Mouse (Mus musculus) CD8-positive naive resting alpha-beta T cell, adult 2 months (primary cell): Measurements from ENCODE around the gene Surf1.

Experiments
- DNase-seq, 2 experiments: peaks; one replicate each; pipeline ENCODE4 v3.0.0; 2022; ENCODE audit warnings: low read depth in 2 of 2, low spot score in 2 of 2

Surf1 gene

GRCm38 (mm10) chr2:26915927-26916728, at the start of gene Surf1, which contains the start of gene Surf2:
Gene Surf1 (minus strand): TSS chr2:26916530.
Gene Surf2 (plus strand): TSS chr2:26916367.
- DNase-seq, result peak; percentile 71 to 76

GRCm38 (mm10) chr2:26964724-26965370, 48.5 kb upstream of the Surf1 start:
- no peak for DNase-seq

GRCm38 (mm10) chr2:26963923-26964723, 47.8 kb upstream of the Surf1 start, which contains the start of gene Rexo4:
Gene Rexo4 (minus strand): TSS chr2:26964386.
- peak; percentile 89 to 92 for DNase-seq

- no peak for DNase-seq
Measured at GRCm38 (mm10) chr2:26960756-26961155, 44.4 kb upstream of the Surf1 start.

GRCm38 (mm10) chr2:26957488-26957859, 41.1 kb upstream of the Surf1 start:
- no peak for DNase-seq

GRCm38 (mm10) chr2:26956811-26957487, 40.6 kb upstream of the Surf1 start:
- DNase-seq, result no peak

DNA sequence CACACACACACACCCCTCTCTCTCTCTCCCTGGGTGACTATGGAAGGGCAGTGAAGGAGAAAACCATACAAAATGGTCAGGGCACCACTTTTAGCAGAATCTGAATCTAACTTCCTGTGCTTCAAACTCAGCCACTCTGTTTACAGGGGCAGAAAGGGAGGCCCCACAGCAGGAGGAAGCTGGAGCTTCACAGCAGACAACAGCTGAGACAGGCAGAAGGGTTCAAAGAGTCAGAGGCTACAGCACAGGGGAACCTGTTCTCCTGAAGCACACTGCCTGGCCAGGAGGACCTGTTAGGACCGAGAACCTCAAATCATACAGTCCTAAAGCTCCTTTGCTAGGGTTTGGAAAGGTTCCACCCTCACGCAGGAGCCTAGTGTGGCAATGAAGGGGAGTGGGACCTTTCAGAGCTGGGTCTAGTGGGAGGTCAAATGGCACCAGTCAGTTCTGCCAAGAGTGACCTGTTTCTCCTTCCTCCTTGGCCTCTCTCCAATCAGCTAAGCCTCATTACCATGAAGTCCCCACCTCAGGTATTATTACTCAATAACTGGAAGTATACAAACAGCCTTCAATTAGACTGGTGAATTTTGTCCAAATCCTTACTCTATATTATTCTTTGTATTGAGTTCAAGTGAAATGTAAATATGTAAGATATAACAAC, 38.5 kb upstream of the Surf1 start:
- no peak for DNase-seq

DNA sequence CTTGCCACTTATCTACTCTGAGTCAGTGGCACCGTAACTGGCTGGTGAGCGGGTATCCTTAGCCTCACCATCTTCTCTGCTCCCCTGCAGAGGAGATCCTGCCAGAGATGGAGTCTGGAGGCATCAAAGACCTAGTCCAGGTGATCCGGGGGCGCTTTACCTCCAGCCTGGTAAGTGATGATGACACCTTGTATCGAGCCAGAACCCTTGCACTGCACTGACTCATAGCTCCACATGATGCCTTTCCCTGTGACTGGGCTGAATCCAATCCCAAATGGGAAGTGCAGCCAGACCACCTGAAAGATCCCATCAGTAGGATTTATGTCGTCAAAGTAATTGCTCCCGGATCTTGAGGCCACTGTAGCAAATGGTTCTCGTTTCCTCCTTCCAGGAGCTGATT, 36.5 kb upstream of the Surf1 start:
- no peak for DNase-seq

GRCm38 (mm10) chr2:26952193-26952592, 35.9 kb upstream of the Surf1 start:
- no peak for DNase-seq

DNA sequence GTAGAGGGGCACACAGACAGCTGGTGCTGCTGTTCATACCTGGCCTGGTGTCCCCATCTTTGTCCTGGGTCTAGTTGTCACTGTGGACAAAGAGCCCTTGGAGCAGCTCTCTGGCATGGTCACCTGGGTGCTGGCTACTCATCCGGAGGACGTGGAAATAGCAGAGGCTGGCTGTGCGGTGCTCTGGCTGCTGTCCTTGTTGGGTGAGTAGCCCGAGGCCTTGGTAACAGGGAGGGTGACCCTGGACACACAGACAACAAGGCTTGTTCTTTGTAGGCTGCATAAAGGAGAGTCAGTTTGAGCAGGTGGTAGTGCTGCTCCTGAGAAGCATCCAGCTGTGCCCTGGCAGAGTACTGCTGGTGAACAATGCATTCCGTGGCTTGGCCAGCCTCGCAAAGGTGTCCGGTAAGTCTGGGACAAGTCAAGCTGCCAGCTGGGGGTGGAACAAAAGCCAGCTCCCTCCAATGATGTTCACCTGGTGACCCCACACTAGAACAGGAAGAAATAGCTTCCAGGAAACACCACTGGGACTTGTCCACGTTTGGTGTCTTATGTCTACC, 35.1 kb upstream of the Surf1 start:
- no peak for DNase-seq

GRCm38 (mm10) chr2:26950411-26950810, 34.1 kb upstream of the Surf1 start:
- DNase-seq, result no peak

DNA sequence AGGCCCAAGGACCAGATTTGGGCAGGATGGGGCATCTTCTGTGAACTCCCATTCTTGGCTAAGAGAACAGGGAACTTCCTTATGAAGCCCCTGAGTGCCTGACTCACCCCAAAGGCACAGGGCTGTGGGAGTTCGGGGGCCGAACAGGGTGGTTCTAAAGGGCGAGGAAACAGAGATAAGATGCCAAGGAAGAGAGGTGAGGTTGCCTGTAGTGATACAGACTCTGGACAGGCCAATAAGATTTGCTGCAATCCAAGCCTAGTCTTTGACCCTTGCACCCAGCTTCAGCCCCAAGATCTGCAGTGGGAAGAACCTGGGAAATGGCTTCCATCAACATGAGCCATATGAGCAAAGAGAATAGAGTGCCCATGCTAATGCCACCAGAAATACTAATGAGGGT, 26.9 kb upstream of the Surf1 start:
- DNase-seq, result no peak

GRCm38 (mm10) chr2:26941539-26941938, 25.2 kb upstream of the Surf1 start:
- no peak for DNase-seq

DNA sequence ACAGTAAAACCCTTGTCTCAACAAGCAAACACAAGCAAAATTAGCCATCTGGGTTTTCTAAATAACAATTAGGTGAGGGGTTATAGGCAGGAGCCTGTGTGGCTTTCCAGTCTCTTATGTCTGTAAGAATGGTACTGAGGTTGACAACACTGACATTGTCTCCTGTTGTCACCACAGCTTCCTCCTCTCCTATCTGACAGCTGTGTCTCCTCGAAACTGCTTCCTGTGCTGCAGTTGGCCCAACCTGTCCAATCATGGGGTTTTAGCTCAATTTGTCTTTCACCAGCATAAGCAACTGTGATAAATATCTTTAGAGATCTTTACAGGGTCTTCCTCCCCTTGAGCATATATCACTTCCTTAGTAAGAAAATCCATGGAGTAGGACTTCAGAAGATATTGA, 20.1 kb upstream of the Surf1 start:
- DNase-seq, result no peak

- DNase-seq, result peak in 1 of 2 experiments; percentile 23
Measured at GRCm38 (mm10) chr2:26935286-26935685, 19.0 kb upstream of the Surf1 start.

DNA sequence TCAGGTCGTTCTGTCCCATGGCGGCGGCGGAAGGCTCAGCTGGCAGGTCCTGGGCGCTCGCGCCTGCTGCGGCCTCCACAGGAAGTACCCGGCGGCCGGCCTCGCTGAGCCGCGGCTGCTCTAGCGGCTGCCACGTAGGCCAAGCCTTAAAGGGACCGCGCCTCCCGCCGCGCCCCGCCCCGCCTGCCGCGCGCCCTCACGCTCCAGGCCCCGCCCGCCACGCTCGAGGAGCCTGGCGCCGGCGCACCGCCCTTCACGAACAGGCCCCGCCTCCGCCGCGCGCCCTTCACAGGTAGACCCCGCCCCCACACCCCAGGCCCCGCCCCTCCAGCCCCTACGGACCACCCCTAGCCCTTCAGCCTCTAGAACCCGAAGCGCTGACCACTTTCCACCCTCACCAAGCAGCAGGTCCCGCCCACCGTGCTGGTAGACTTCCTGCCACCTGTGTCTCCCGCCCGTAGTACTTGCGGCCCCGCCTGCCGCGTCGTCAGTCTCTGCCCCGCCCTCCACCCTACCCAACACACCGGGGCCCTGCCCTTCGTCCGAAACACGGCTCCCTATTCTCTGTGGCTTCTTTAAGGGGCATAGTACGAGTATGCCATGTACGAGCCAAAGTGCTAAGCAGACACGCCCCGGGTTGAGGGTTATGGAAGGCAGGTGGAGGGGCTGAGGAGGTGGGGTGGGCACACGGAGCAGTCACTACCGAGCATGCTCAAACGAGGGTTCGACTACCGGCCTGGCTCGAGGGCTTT, 17.1 kb upstream of the Surf1 start, which contains the start of the genes Surf4 and Stkld1:
Gene Surf4, minus strand, starts transcription at position 625 of the 752 bp plus-strand sequence.
Gene Stkld1, plus strand, starts transcription at position 744 of the 752 bp plus-strand sequence.
- DNase-seq, result peak; percentile 86 to 88

- peak; percentile 19 to 24 for DNase-seq
Measured at GRCm38 (mm10) chr2:26932473-26933303, 16.4 kb upstream of the Surf1 start.

GRCm38 (mm10) chr2:26930390-26930789, 14.1 kb upstream of the Surf1 start:
- peak; percentile 63 to 77 for DNase-seq
